Mouse (Mus musculus): ENCODE data around the gene Krtap27-1.

Krtap27-1 gene

GRCm38 (mm10) chr16:88671571-88671970 is at the start of gene Krtap27-1:
TSS of gene Krtap27-1 (minus strand) at chr16:88671671.
- DNase-seq: no peak

- no peak for DNase-seq
These were observed 48.6 kb upstream of the Krtap27-1 start for GRCm38 (mm10) chr16:88720031-88720430.

GRCm38 (mm10) chr16:88716549-88716948 is 45.1 kb upstream of the Krtap27-1 start:
- DNase-seq: no peak

GRCm38 (mm10) chr16:88711245-88711644 is 39.8 kb upstream of the Krtap27-1 start:
- DNase-seq: no peak

GRCm38 (mm10) chr16:88710757-88711156 is 39.3 kb upstream of the Krtap27-1 start:
- DNase-seq: no peak

GRCm38 (mm10) chr16:88707496-88708012 is 36.1 kb upstream of the Krtap27-1 start, which contains the start of gene 2310061N02Rik:
TSS of gene 2310061N02Rik (minus strand) at chr16:88707962.
- DNase-seq: peak; percentile 7

- DNase-seq: no peak
These were observed 29.8 kb upstream of the Krtap27-1 start for GRCm38 (mm10) chr16:88701072-88701864.

GRCm38 (mm10) chr16:88696256-88696655 is 24.8 kb upstream of the Krtap27-1 start:
- DNase-seq: no peak

GRCm38 (mm10) chr16:88681282-88681681 is 9.8 kb upstream of the Krtap27-1 start:
- DNase-seq: no peak

GRCm38 (mm10) chr16:88679099-88679498 is 7.6 kb upstream of the Krtap27-1 start:
- DNase-seq: no peak

- no peak for DNase-seq
These were observed 14.0 kb downstream of the Krtap27-1 start for GRCm38 (mm10) chr16:88657426-88657825.

- DNase-seq: no peak
These were observed 19.5 kb downstream of the Krtap27-1 start for GRCm38 (mm10) chr16:88651952-88652351.

GRCm38 (mm10) chr16:88651082-88651481 is 20.4 kb downstream of the Krtap27-1 start:
- DNase-seq: no peak

GRCm38 (mm10) chr16:88647358-88647846 is 24.1 kb downstream of the Krtap27-1 start, which contains the start of gene Krtap26-1:
TSS of gene Krtap26-1 (minus strand) at chr16:88647796.
- DNase-seq: no peak

- DNase-seq: no peak
These were observed 24.9 kb downstream of the Krtap27-1 start for GRCm38 (mm10) chr16:88646366-88647111.

GRCm38 (mm10) chr16:88640053-88640452 is 31.4 kb downstream of the Krtap27-1 start:
- no peak for DNase-seq

GRCm38 (mm10) chr16:88635142-88635541 is 36.3 kb downstream of the Krtap27-1 start:
- DNase-seq: no peak

GRCm38 (mm10) chr16:88631474-88631873 is 40.0 kb downstream of the Krtap27-1 start:
- DNase-seq: no peak

- DNase-seq: no peak
These were observed 43.9 kb downstream of the Krtap27-1 start, which contains the start of gene 2310079G19Rik for GRCm38 (mm10) chr16:88627566-88627965. TSS of gene 2310079G19Rik (minus strand) at chr16:88627666.

Measured in lung, adult 18-20 months (tissue).